Comparison of ENCODE assay signal across 7 mouse cellular contexts in the genomic region with DNA sequence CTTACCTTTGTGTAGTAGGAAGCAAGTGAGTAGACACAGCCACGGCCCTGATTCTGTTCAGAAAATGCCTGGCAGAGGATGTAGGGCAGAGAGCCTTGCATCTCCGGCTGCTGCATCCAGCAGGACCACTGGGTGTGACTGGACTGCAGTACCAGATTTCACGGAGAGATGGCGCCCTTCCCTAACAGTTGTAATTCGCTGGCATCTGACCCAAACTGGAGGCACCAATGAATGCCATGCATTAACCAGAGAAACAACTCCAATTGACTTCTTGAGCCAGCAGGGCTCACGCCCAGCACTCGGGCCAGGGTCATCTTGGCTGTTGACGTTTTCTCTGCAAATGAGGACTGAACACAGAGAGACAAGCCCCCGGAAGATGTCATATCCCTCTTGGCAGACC. TPM values are rescaled to one million over a fixed set of nuclear protein-coding genes. Genes with fewer than 3 reads are reported as not detected.
A peak's percentile ranks its signal among the peaks of the same experiment; 100 is the strongest.
DNase-seq lines count a peak whose midpoint lies in the region; ATAC-seq and TF ChIP-seq lines count a peak whose summit lies in the region.

No protein-coding gene starts in this region.

- TF ChIP-seq CTCF in kidney, adult 2 months (conservative IDR thresholded peaks at IDR 0.05; ENCODE audit: insufficient read depth, insufficient read length, low read depth, low read length), result peak; percentile 99; the same call in 1 of the 2 replicates
- peak; percentile 97 for TF ChIP-seq CTCF in midbrain, postnatal 0 days (IDR thresholded peaks at IDR 0.05)

- H3K27me3 ChIP-seq in kidney, adult 2 months (replicated peaks; ENCODE audit: control insufficient read depth, insufficient read depth, low read length), result no peaks in the 10 kb centered on the region
- H3K27me3 ChIP-seq in limb, embryonic 11.5 days (ENCODE audit: control insufficient read depth, insufficient read depth, low read length), result 0 out of 2 replicates have a peak, but pooled peaks cover 3% of the 10 kb centered on the region
- no peaks in the 10 kb centered on the region for H3K27me3 ChIP-seq in midbrain, postnatal 0 days (ENCODE audit: insufficient read depth, low read length)

- H3K36me3 ChIP-seq in kidney, adult 2 months (ENCODE audit: control insufficient read depth, insufficient read depth, low read length), result no peaks in the 10 kb centered on the region
- H3K36me3 ChIP-seq in limb, embryonic 11.5 days (ENCODE audit: control insufficient read depth, insufficient read depth, low read length), result no peaks in the 10 kb centered on the region
- H3K36me3 ChIP-seq in midbrain, postnatal 0 days (ENCODE audit: insufficient read depth, low read length), result peaks cover 4% of the 10 kb centered on the region; the same call in 1 of the 2 replicates

- H3K9ac ChIP-seq in limb, embryonic 11.5 days (ENCODE audit: low read length), result no peak overlapping the region
- no peak overlapping the region for H3K9ac ChIP-seq in midbrain, postnatal 0 days (replicated peaks; ENCODE audit: low read length, poor library complexity, severe bottlenecking)

- peak; percentile 93 to 95 for DNase-seq in adrenal gland, adult 18-20 months (ENCODE audit: low spot score in 2 of 2)
- DNase-seq in gastrocnemius, postnatal 10 days, result peak; percentile 96
- peak; percentile 91 for DNase-seq in kidney, adult 2 months
- peak; percentile 98 for DNase-seq in limb, embryonic 11.5 days (ENCODE audit: low spot score)
- DNase-seq in midbrain, postnatal 0 days (ENCODE audit: low spot score), result peak; percentile 95
- peak; percentile 68 to 87 for DNase-seq in spleen, postnatal 10 days (ENCODE audit: low spot score in 2 of 2)

- H3K27ac ChIP-seq in kidney, adult 2 months (ENCODE audit: insufficient read depth, low read depth, low read length), result no peak overlapping the region
- no peak overlapping the region for H3K27ac ChIP-seq in limb, embryonic 11.5 days (replicated peaks; ENCODE audit: low read depth, low read length)
- peak overlapping the region; percentile 51; the same call in 1 of the 2 replicates for H3K27ac ChIP-seq in midbrain, postnatal 0 days (ENCODE audit: low read depth, low read length)

- TF ChIP-seq POLR2A in kidney, adult 2 months (IDR thresholded peaks at IDR 0.05; ENCODE audit: low read depth, low read length), result no peak

- WGBS in kidney, adult 2 months, result 4% methylated on average over 9 of the region's 9 CpGs
- WGBS in limb, embryonic 11.5 days, result 8% methylated on average over 9 of the region's 9 CpGs
- 4% methylated on average over 9 of the region's 9 CpGs for WGBS in midbrain, postnatal 0 days

- ATAC-seq in common myeloid progenitor, adult 5-6 weeks (replicated peaks; ENCODE audit: low read depth, poor library complexity, severe bottlenecking), result peak; percentile 79
- no peak for ATAC-seq in limb, embryonic 11.5 days (ENCODE audit: insufficient number of reproducible peaks, low FRiP score, low TSS enrichment, low read depth)
- peak; percentile 25; the same call in 1 of the 2 replicates for ATAC-seq in midbrain, postnatal 0 days (ENCODE audit: low FRiP score)

- no peaks in the 10 kb centered on the region for H3K9me3 ChIP-seq in limb, embryonic 11.5 days (ENCODE audit: control insufficient read depth, low read length)
- no peaks in the 10 kb centered on the region for H3K9me3 ChIP-seq in midbrain, postnatal 0 days (ENCODE audit: low read length)

- H3K4me2 ChIP-seq in limb, embryonic 11.5 days (ENCODE audit: low read depth, severe bottlenecking), result peak overlapping the region; percentile 3; the same call in 1 of the 2 replicates
- H3K4me2 ChIP-seq in midbrain, postnatal 0 days (ENCODE audit: low read depth, low read length, poor library complexity, severe bottlenecking), result peak overlapping the region; percentile 97; the same call in 1 of the 2 replicates

- H3K4me1 ChIP-seq in kidney, adult 2 months (ENCODE audit: control insufficient read depth, insufficient read depth, low read length), result no peaks in the 10 kb centered on the region
- peaks cover 3% of the 10 kb centered on the region for H3K4me1 ChIP-seq in limb, embryonic 11.5 days (ENCODE audit: control insufficient read depth, insufficient read depth, low read length)
- H3K4me1 ChIP-seq in midbrain, postnatal 0 days (ENCODE audit: insufficient read depth, low read length), result peaks cover 5% of the 10 kb centered on the region; the same call in 1 of the 2 replicates

- no peak overlapping the region for H3K4me3 ChIP-seq in kidney, adult 2 months (ENCODE audit: insufficient read depth, low read depth, low read length)
- no peak overlapping the region for H3K4me3 ChIP-seq in limb, embryonic 11.5 days (ENCODE audit: low read depth, low read length)
- no peak overlapping the region for H3K4me3 ChIP-seq in midbrain, postnatal 0 days (ENCODE audit: low read depth, low read length)

RNA-seq across cellular contexts. Expression of a gene that starts 11.4 kb away (rescaled TPM):
- total RNA-seq in adrenal gland, adult 18-20 months (2021), result 10 to 100 TPM; 38.0 to 38.7 TPM
- 1.2 TPM in 2 replicates for total RNA-seq in common myeloid progenitor, adult 5-6 weeks (2017)
- 10 to 100 TPM; 20.6 to 21.8 TPM for total RNA-seq in gastrocnemius, postnatal 10 days (2021)
- polyA plus RNA-seq in kidney, adult 2 months (2012; rRNA removed), result 32.5 and 33.5 TPM in 2 replicates
- polyA plus RNA-seq in limb, embryonic 11.5 days (2014; fragmentation: Nextera tagmentation; extraction: Ambion mirVana), result 15.9 and 19.3 TPM in 2 replicates
- total RNA-seq in midbrain, postnatal 0 days (2014; rRNA removed), result 486 and 500 TPM in 2 replicates
- 426 and 440 TPM in 2 replicates for polyA plus RNA-seq in midbrain, postnatal 0 days (2015; fragmentation: Nextera tagmentation; extraction: Ambion mirVana)

Comparison
In these comparisons a context has a peak if more than half of its experiments do, and no peak if none do; other contexts are left out.
1. RNA of a gene that starts 11.4 kb away (total RNA-seq): 486 to 500 TPM in midbrain, postnatal 0 days; 38.0 to 38.7 TPM in adrenal gland, adult 18-20 months, 20.6 to 21.8 TPM in gastrocnemius, postnatal 10 days and 1.2 TPM in common myeloid progenitor, adult 5-6 weeks; every median in the first group is over 10 times any median in the second.
2. Peak in every context shown above with its lines, with median percentiles within 50 percentile points of each other: DNase-seq.